Mouse (Mus musculus) lung, postnatal 0 days (tissue): ENCODE measurements around the gene Ccdc28b.

Experiments used
- CTCF ChIP-seq: IDR thresholded peaks from 2 replicates; pipeline ENCODE4 v1.5.1; 2016; ENCODE audit warnings: antibody characterized with exemption, mild to moderate bottlenecking
- EP300 ChIP-seq: IDR thresholded peaks from 2 replicates; pipeline ENCODE4 v1.6.1; 2016; ENCODE audit warnings: antibody characterized with exemption, mild to moderate bottlenecking, control low read depth

- no peak for TF ChIP-seq EP300
- TF ChIP-seq CTCF, result no peak
Measured at GRCm38 (mm10) chr4:129573093-129573370, 50.7 kb downstream of the Ccdc28b start.
